Mouse (Mus musculus) large intestine, adult 2 months (tissue): Measurements from ENCODE around the gene Tmem210. TPM values are rescaled to one million over a fixed set of nuclear protein-coding genes. Genes with fewer than 3 reads are reported as not detected.

Experiments used
- DNase-seq: peaks from one replicate; pipeline ENCODE4 v3.0.0-alpha.2; 2012; ENCODE audit warnings: low read depth, low spot score
- WGBS: fragments of 180-500 bp; shearing (Covaris S2); methylation state at CpG from one replicate; pipeline ENCODE4 v1.1.7; 2018; 5-methylcytosine and 5-hydroxymethylcytosine counted together
- polyA plus RNA-seq: library from polyadenylated mRNA; depleted of rRNA; stranded (reverse); fragments of >200 nt; gene quantifications from 2 replicates; pipeline ENCODE4 v1.2.3, GENCODE M21; 2012; rRNA removed

The Tmem210 gene
- polyA plus RNA-seq, 1 experiment: not detected

- 37% methylated on average over 7 of the region's 7 CpGs for WGBS
- no peak for DNase-seq
These were observed 40.5 kb downstream of the Tmem210 start for GRCm38 (mm10) chr2:25328440-25328839.

GRCm38 (mm10) chr2:25331470-25331869 is 43.5 kb downstream of the Tmem210 start:
- WGBS: 43% methylated on average over 9 of the region's 9 CpGs
- DNase-seq: no peak

GRCm38 (mm10) chr2:25332286-25333160 is 44.6 kb downstream of the Tmem210 start, which contains the start of gene Man1b1:
TSS of gene Man1b1 (plus strand) at chr2:25332338.
- WGBS: under 1% methylated on average over 78 of the region's 78 CpGs
- peak; percentile 98 for DNase-seq

- DNase-seq: no peak
- 67% methylated on average over 2 of the region's 2 CpGs for WGBS
These were observed 45.6 kb downstream of the Tmem210 start for GRCm38 (mm10) chr2:25333569-25333968.

- peak; percentile 42 for DNase-seq
- 35% methylated on average over 6 of the region's 6 CpGs for WGBS
These were observed 50.4 kb downstream of the Tmem210 start for GRCm38 (mm10) chr2:25338303-25338702.

Other genes starting within 250 kb of the Tmem210 start
- gene Nsmf, start 233.8 kb upstream of the Tmem210 start, polyA plus RNA-seq: 48.7 and 62.3 TPM in 2 replicates
- gene Entpd8, start 207.8 kb upstream of the Tmem210 start, polyA plus RNA-seq: 176 and 274 TPM in 2 replicates
- 39.3 and 46.9 TPM in 2 replicates for gene Noxa1, start 193.0 kb upstream of the Tmem210 start, polyA plus RNA-seq
- gene Nrarp, start 107.4 kb upstream of the Tmem210 start, polyA plus RNA-seq: 23.6 and 24.9 TPM in 2 replicates
- 22.7 and 31.7 TPM in 2 replicates for gene Tor4a, start 91.3 kb upstream of the Tmem210 start, polyA plus RNA-seq
- 60.9 and 89.7 TPM in 2 replicates for gene Nelfb, start 76.7 kb upstream of the Tmem210 start, polyA plus RNA-seq
- gene Stpg3, start 73.5 kb upstream of the Tmem210 start, polyA plus RNA-seq: not detected in 2 replicates
- gene Fam166a, start 69.4 kb upstream of the Tmem210 start, polyA plus RNA-seq: not detected in 2 replicates
- 937 and 978 TPM in 2 replicates for gene Tubb4b, start 63.4 kb upstream of the Tmem210 start, polyA plus RNA-seq
- 0.52 and 2.9 TPM in 2 replicates for gene Slc34a3, start 53.8 kb upstream of the Tmem210 start, polyA plus RNA-seq
- gene Rnf224, start 51.4 kb upstream of the Tmem210 start, polyA plus RNA-seq: not detected in 2 replicates
- gene Rnf208, start 45.9 kb upstream of the Tmem210 start, polyA plus RNA-seq: 18.0 and 33.6 TPM in 2 replicates
- gene Cysrt1, start 45.7 kb upstream of the Tmem210 start, polyA plus RNA-seq: 1.6 and 1.8 TPM in 2 replicates
- gene AL732309.1, start 41.3 kb upstream of the Tmem210 start, polyA plus RNA-seq: 24.7 and 33.9 TPM in 2 replicates
- gene Tmem203, start 32.7 kb upstream of the Tmem210 start, polyA plus RNA-seq: 30.4 and 35.0 TPM in 2 replicates
- 212 and 278 TPM in 2 replicates for gene Tprn, start 25.5 kb upstream of the Tmem210 start, polyA plus RNA-seq
- gene Ssna1, start 15.7 kb upstream of the Tmem210 start, polyA plus RNA-seq: 47.8 and 56.0 TPM in 2 replicates
- 64.2 and 103 TPM in 2 replicates for gene Anapc2, start 15.7 kb upstream of the Tmem210 start, polyA plus RNA-seq
- 92.7 and 108 TPM in 2 replicates for gene Lrrc26, start 1.8 kb downstream of the Tmem210 start, polyA plus RNA-seq
- 0.48 and 0.63 TPM in 2 replicates for gene Grin1, start 31.0 kb downstream of the Tmem210 start, polyA plus RNA-seq
- gene Man1b1, start 44.2 kb downstream of the Tmem210 start, polyA plus RNA-seq: 27.5 and 31.2 TPM in 2 replicates
- gene Dpp7, start 68.2 kb downstream of the Tmem210 start, polyA plus RNA-seq: 24.2 and 28.6 TPM in 2 replicates
- gene Uap1l1, start 77.5 kb downstream of the Tmem210 start, polyA plus RNA-seq: 61.6 and 68.8 TPM in 2 replicates
- gene Sapcd2, start 84.2 kb downstream of the Tmem210 start, polyA plus RNA-seq: 26.0 and 26.7 TPM in 2 replicates
- gene Entpd2, start 107.7 kb downstream of the Tmem210 start, polyA plus RNA-seq: 36.7 and 40.4 TPM in 2 replicates
- gene Npdc1, start 111.2 kb downstream of the Tmem210 start, polyA plus RNA-seq: 91.9 and 126 TPM in 2 replicates
- 0.52 and 0.88 TPM in 2 replicates for gene Fut7, start 135.1 kb downstream of the Tmem210 start, polyA plus RNA-seq
- 7.5 and 12.4 TPM in 2 replicates for gene Abca2, start 140.6 kb downstream of the Tmem210 start, polyA plus RNA-seq
- 1.3 and 1.4 TPM in 2 replicates for gene Clic3, start 168.7 kb downstream of the Tmem210 start, polyA plus RNA-seq
- gene Paxx, start 172.9 kb downstream of the Tmem210 start, polyA plus RNA-seq: 45.6 and 48.9 TPM in 2 replicates
- gene Ptgds, start 181.9 kb downstream of the Tmem210 start, polyA plus RNA-seq: 0.53 and 1.0 TPM in 2 replicates
- not detected in 2 replicates for gene Lcn12, start 205.8 kb downstream of the Tmem210 start, polyA plus RNA-seq
- 26.7 and 31.7 TPM in 2 replicates for gene Fbxw5, start 212.6 kb downstream of the Tmem210 start, polyA plus RNA-seq
- 2.1 and 2.9 TPM in 2 replicates for gene C8g, start 213.6 kb downstream of the Tmem210 start, polyA plus RNA-seq